Mouse (Mus musculus) CH12.LX (cell line): ENCODE data around the gene Nle1.

Source experiments
- CHD2 ChIP-seq: IDR thresholded peaks from 2 replicates; pipeline ENCODE4 v1.6.1; 2011; ENCODE audit warnings: low read length, improper control_type of control experiment
- ELF1 ChIP-seq: IDR thresholded peaks from 2 replicates; pipeline ENCODE4 v1.6.1; 2014; ENCODE audit warnings: low read depth, mild to moderate bottlenecking, inconsistent platforms, low read length, improper control_type of control experiment
- POLR2AphosphoS2 ChIP-seq: IDR thresholded peaks from 2 replicates; pipeline ENCODE4 v1.6.1; 2011; ENCODE audit warnings: low read depth, low read length, improper control_type of control experiment

GRCm38 (mm10) chr11:82933186-82933585 is 25.0 kb upstream of the Nle1 start:
- TF ChIP-seq CHD2 (no peak), ELF1 (no peak), POLR2AphosphoS2 (no peak)
